Mouse (Mus musculus) heart, embryonic 15.5 days (tissue): ENCODE measurements around the gene Pitpnm1. TPM values are rescaled to one million over a fixed set of nuclear protein-coding genes. Genes with fewer than 3 reads are reported as not detected.
A peak's percentile ranks its signal among the peaks of the same experiment; 100 is the strongest.

Source experiments
- ATAC-seq: fragments of 200-750 bp; cut with Nextera tagmentation; replicated peaks from 2 replicates; pipeline ENCODE4 v1.8.0; 2017; ENCODE audit warnings: low read depth, moderate TSS enrichment; ENCODE audit not compliant: insufficient number of reproducible peaks, insufficient read depth, low FRiP score
- H3K27ac ChIP-seq: fragments of 300-500 bp; sonication (generic); 2 replicates; pipeline ENCODE4 v1.5.1; 2015; ENCODE audit warnings: mild to moderate bottlenecking, inconsistent platforms
- H3K27me3 ChIP-seq: fragments of 300-500 bp; sonication (generic); 2 replicates; pipeline ENCODE4 v1.6.1; 2015; ENCODE audit warnings: inconsistent platforms
- H3K36me3 ChIP-seq: fragments of 300-500 bp; sonication (generic); 2 replicates; pipeline ENCODE4 v1.6.1; 2015; ENCODE audit warnings: mild to moderate bottlenecking, inconsistent platforms
- H3K4me1 ChIP-seq: fragments of 300-500 bp; sonication (generic); replicated peaks from 2 replicates; pipeline ENCODE4 v1.6.1; 2015; ENCODE audit warnings: inconsistent platforms
- H3K4me2 ChIP-seq: fragments of 300-500 bp; sonication (generic); 2 replicates; pipeline ENCODE4 v1.6.1; 2015; ENCODE audit warnings: inconsistent platforms, mild to moderate bottlenecking, moderate library complexity
- H3K4me3 ChIP-seq: fragments of 300-500 bp; sonication (generic); 2 replicates; pipeline ENCODE4 v1.5.1; 2015; ENCODE audit warnings: mild to moderate bottlenecking, inconsistent platforms
- H3K9ac ChIP-seq: fragments of 300-500 bp; sonication (generic); 2 replicates; pipeline ENCODE4 v1.6.1; 2015; ENCODE audit warnings: mild to moderate bottlenecking, inconsistent platforms
- H3K9me3 ChIP-seq: fragments of 300-500 bp; sonication (generic); replicated peaks from 2 replicates; pipeline ENCODE4 v1.6.1; 2016; ENCODE audit warnings: inconsistent platforms
- WGBS: fragments of 180-500 bp; shearing (Covaris S2); methylation state at CpG from one replicate; pipeline ENCODE4 v1.1.7; 2015; ENCODE audit warnings: mixed read lengths; 5-methylcytosine and 5-hydroxymethylcytosine counted together
- polyA plus RNA-seq: library from polyadenylated mRNA; unstranded; fragments of >200 nt; fragmentation: Nextera tagmentation; extraction: Ambion mirVana; gene quantifications from 2 replicates; pipeline ENCODE4 v1.2.1, GENCODE M21; 2015

The Pitpnm1 gene
- 17.2 and 26.5 TPM in 2 replicates for polyA plus RNA-seq

DNA sequence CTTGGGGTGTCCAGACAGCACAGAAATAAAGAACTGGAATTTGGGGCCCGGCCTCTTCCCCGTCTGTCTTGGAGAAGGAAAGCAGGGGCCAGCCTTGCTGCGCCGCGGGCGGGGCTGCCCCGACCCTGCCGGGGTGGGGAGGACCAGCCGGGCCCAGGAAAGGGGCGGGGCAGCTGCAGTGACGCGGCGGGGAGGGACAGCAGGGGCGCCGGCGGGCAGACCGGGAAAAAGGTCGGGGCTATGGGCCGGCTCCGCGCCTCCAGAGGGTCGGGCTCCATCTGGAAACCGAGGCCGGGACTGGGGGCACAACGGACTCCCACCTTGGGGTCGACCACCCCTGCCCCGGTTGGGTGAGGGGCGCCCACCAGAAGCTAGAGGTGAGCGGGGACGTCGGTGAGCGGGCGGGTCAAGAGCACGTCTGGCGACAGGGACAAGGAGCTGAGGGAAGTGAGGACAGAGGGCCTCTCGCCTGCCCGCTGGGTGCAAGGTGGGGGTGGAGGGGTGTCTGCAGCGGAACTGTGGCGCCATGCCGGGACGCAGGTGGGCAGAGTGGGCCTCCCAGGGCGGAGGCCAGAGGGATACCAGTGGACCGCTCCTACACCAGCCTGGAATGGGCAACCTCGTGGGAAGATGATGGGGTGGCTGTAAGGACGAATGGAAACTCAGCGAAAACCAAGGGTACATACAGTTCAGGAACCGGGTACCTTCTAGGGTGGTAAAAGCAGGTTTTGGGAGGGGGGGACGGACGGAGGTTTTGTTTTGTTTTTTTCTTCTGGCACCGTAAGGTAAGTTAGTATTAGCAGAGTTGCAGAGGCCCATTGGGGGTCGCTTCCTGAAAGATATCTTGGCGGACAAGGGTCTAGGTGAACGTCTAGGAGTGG is at the start of gene Pitpnm1:
Gene Pitpnm1 (plus strand): TSS at position 162 of the 881 bp plus-strand sequence.
- WGBS: under 1% methylated on average over 53 of the region's 53 CpGs
- H3K27ac ChIP-seq: peak within 1 kb of the TSS; percentile 71
- peaks cover 20% of the 10 kb centered on the region for H3K27me3 ChIP-seq
- peak within 1 kb of the TSS; percentile 85 for H3K4me2 ChIP-seq
- H3K4me3 ChIP-seq: peak within 1 kb of the TSS; percentile 66
- H3K9me3 ChIP-seq: no peaks in the 10 kb centered on the region
- peaks cover 41% of the 10 kb centered on the region for H3K4me1 ChIP-seq
- ATAC-seq: peak; percentile 7; the same call in 1 of the 2 replicates
- H3K36me3 ChIP-seq: peaks cover 13% of the 10 kb centered on the region; the same call in 1 of the 2 replicates
- H3K9ac ChIP-seq: peak within 1 kb of the TSS; percentile 67

DNA sequence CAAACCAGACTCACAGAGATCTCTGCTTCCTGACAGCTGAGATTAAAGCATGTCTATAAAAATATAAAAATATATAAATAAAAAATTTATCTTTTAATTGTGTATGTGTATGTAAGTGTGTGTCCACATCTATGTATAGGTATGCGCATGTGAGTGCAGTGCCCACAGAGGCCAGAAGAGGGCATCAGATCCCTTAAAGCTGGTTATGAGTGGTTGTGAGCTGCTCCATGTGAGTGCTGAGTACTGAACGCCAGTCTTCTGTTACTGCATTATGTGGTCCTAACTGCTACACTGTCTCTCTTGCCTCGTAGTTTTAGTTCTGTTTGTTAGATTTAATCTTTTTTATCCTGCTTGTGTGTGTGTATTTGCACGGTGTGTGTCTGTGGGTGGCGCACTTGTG is 48.8 kb upstream of the Pitpnm1 start:
- 89% methylated on average over 5 of the region's 5 CpGs for WGBS

GRCm38 (mm10) chr19:4051741-4052515 is 47.9 kb upstream of the Pitpnm1 start:
- Histone ChIP-seq H3K27me3 (no peaks in the 10 kb centered on the region), H3K9me3 (no peaks in the 10 kb centered on the region), H3K36me3 (no peaks in the 10 kb centered on the region), H3K9ac (no peak overlapping the region), H3K27ac (no peak overlapping the region), H3K4me1 (peaks cover 16% of the 10 kb centered on the region), H3K4me2 (no peak overlapping the region), H3K4me3 (no peak overlapping the region)
- no peak for ATAC-seq
- WGBS: 47% methylated on average over 10 of the region's 10 CpGs

More for the DNA sequence above, 48.8 kb upstream of the Pitpnm1 start:
- Histone ChIP-seq H3K36me3 (no peaks in the 10 kb centered on the region), H3K4me2 (no peak overlapping the region), H3K9me3 (no peaks in the 10 kb centered on the region), H3K4me1 (peaks cover 14% of the 10 kb centered on the region), H3K27me3 (no peaks in the 10 kb centered on the region), H3K27ac (no peak overlapping the region), H3K4me3 (no peak overlapping the region), H3K9ac (no peak overlapping the region)
- no peak for ATAC-seq

- Histone ChIP-seq H3K4me3 (no peak overlapping the region), H3K27ac (no peak overlapping the region), H3K4me1 (peaks cover 17% of the 10 kb centered on the region), H3K36me3 (no peaks in the 10 kb centered on the region), H3K9me3 (no peaks in the 10 kb centered on the region), H3K9ac (no peak overlapping the region), H3K27me3 (no peaks in the 10 kb centered on the region), H3K4me2 (no peak overlapping the region)
- WGBS: 70% methylated on average over 5 of the region's 5 CpGs
- no peak for ATAC-seq
Observed at GRCm38 (mm10) chr19:4052516-4053030, 47.2 kb upstream of the Pitpnm1 start.

DNA sequence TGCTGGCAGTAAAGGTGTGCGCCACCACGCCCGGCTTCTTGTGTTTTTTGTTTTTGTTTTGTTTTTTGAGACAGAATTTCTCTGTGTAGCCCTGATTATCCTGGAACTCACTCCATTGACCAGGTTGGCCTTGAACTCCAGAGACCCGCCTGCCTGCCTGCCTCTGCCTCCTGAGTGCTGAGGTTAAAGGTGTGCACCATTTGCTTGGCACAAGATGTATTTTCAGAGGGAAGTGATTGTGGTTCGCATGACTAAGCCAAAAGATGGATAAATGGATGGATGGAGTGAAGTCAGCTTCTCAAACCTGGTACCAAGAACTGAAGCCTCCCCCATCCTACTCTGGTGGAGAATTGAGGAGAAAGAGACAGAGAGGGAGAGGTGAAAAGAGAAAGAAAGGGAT is 45.2 kb upstream of the Pitpnm1 start:
- Histone ChIP-seq H3K4me1 (peaks cover 21% of the 10 kb centered on the region), H3K9ac (no peak overlapping the region), H3K36me3 (no peaks in the 10 kb centered on the region), H3K4me3 (no peak overlapping the region), H3K4me2 (no peak overlapping the region), H3K27me3 (no peaks in the 10 kb centered on the region), H3K27ac (no peak overlapping the region), H3K9me3 (no peaks in the 10 kb centered on the region)
- no peak for ATAC-seq
- WGBS: 85% methylated on average over 5 of the region's 5 CpGs

DNA sequence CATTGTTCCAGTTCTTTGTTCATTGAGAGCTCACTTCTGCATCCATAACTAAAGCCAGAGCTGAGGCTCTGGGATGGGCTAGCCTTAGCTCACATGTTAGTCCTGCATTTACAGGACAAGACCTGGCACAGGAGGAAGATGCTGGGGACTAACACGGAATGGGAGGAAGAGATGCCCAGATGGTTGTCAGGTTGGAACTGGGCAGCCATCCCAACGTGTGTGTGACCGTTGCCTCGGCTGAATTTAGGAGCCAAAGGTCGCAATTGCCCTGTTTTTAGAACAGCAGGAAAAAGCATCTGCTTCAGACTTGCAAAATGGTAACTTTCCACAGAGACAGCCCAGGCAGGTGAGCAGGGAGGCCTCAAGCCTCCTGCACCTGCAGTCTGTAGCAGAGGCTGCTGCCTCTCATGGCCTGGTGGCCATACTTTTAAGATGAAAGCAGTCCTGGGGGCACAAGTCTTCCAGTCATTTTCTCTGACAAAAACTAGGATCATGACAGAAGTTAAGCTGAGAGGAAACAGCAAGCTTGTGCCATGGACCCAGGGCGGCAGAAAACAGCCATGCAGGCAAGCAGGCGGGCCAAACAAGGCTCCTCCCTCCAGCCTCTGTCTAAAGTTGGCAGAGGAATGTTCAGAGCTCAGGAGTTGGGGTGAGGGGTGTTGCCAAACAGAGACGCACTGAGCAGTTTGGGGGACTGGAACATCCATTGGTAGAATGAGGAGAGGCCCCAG is 44.4 kb upstream of the Pitpnm1 start:
- no peak overlapping the region for H3K4me2 ChIP-seq
- WGBS: 69% methylated on average over 8 of the region's 8 CpGs
- no peak overlapping the region for H3K9ac ChIP-seq
- H3K27ac ChIP-seq: no peak overlapping the region
- H3K36me3 ChIP-seq: no peaks in the 10 kb centered on the region
- peaks cover 21% of the 10 kb centered on the region for H3K4me1 ChIP-seq
- H3K27me3 ChIP-seq: no peaks in the 10 kb centered on the region
- no peaks in the 10 kb centered on the region for H3K9me3 ChIP-seq
- no peak for ATAC-seq
- no peak overlapping the region for H3K4me3 ChIP-seq

- Histone ChIP-seq H3K9ac (no peak overlapping the region), H3K4me3 (no peak overlapping the region), H3K27me3 (no peaks in the 10 kb centered on the region), H3K27ac (0 out of 2 replicates have a peak overlapping the region, but pooled peaks have one; percentile 16), H3K4me1 (peaks cover 21% of the 10 kb centered on the region), H3K4me2 (no peak overlapping the region), H3K9me3 (no peaks in the 10 kb centered on the region), H3K36me3 (no peaks in the 10 kb centered on the region)
- ATAC-seq: no peak
- WGBS: 44% methylated on average over 15 of the region's 15 CpGs
Observed at GRCm38 (mm10) chr19:4055947-4056693, 43.7 kb upstream of the Pitpnm1 start.

GRCm38 (mm10) chr19:4056727-4057126 is 43.1 kb upstream of the Pitpnm1 start:
- Histone ChIP-seq H3K4me1 (peaks cover 21% of the 10 kb centered on the region), H3K36me3 (no peaks in the 10 kb centered on the region), H3K27me3 (no peaks in the 10 kb centered on the region), H3K9me3 (no peaks in the 10 kb centered on the region), H3K27ac (0 out of 2 replicates have a peak overlapping the region, but pooled peaks have one; percentile 16), H3K4me3 (no peak overlapping the region), H3K9ac (no peak overlapping the region), H3K4me2 (no peak overlapping the region)
- 41% methylated on average over 4 of the region's 4 CpGs for WGBS
- 0 out of 2 replicates have a peak, but pooled peaks have one; percentile 33 for ATAC-seq

GRCm38 (mm10) chr19:4057389-4057788 is 42.4 kb upstream of the Pitpnm1 start:
- Histone ChIP-seq H3K36me3 (no peaks in the 10 kb centered on the region), H3K27ac (no peak overlapping the region), H3K9me3 (no peaks in the 10 kb centered on the region), H3K4me2 (no peak overlapping the region), H3K4me3 (no peak overlapping the region), H3K4me1 (peaks cover 21% of the 10 kb centered on the region), H3K9ac (no peak overlapping the region), H3K27me3 (no peaks in the 10 kb centered on the region)
- 84% methylated on average over 13 of the region's 13 CpGs for WGBS
- ATAC-seq: no peak

DNA sequence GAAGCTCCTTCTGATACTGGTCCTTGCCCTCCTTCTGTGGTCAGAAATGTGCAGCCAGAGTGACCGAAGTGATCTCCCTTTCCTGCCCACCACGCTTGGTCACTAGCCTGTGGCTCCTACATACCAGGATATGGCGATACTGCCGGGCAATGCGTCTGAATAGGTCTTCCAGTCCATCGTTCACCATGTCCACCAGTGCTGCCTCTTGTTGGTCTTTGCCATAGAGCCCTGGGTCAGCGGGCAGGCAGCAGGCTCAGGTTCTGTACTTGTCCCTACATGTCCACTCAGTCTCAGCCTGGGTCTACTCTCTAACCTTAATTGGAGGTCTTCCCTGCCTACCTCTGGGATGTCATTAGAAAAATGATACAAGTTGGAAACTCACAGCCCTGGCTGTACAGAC is 41.8 kb upstream of the Pitpnm1 start:
- no peak overlapping the region for H3K9ac ChIP-seq
- H3K9me3 ChIP-seq: no peaks in the 10 kb centered on the region
- no peaks in the 10 kb centered on the region for H3K27me3 ChIP-seq
- peaks cover 21% of the 10 kb centered on the region for H3K4me1 ChIP-seq
- no peak overlapping the region for H3K4me2 ChIP-seq
- H3K27ac ChIP-seq: no peak overlapping the region
- no peak for ATAC-seq
- no peaks in the 10 kb centered on the region for H3K36me3 ChIP-seq
- WGBS: 89% methylated on average over 7 of the region's 7 CpGs
- H3K4me3 ChIP-seq: no peak overlapping the region
